ENCODE assay signal across 12 mouse cellular contexts in genomic region chr12:69645821-69646616, GRCm38 (mm10). TPM values are rescaled to one million over a fixed set of nuclear protein-coding genes. Genes with fewer than 3 reads are reported as not detected.
DNase-seq lines count a peak whose midpoint lies in the region; ATAC-seq lines count a peak whose summit lies in the region.
"Had no signal": no experiment of that assay in that cellular context is flagged by ENCODE, and none has a peak within 500 bp of the region (broad histone marks: within the 10 kb centered on the region; RNA-seq: fewer than 3 reads in every experiment).

No protein-coding gene starts in this region.

- DNase-seq in lung, postnatal 36 days, result peak; percentile 36
- DNase-seq in lung, postnatal 4 days, result no peak
- DNase-seq in urinary bladder, postnatal 36 days (ENCODE audit: low spot score in 2 of 2), result no peak
- DNase-seq: adrenal gland, postnatal 10 days; cerebellum, adult 9-10 months; midbrain, embryonic 14.5 days; thymus, postnatal 4 days had no signal

- no peaks in the 10 kb centered on the region for H3K27me3 ChIP-seq in heart, embryonic 13.5 days (replicated peaks)
- H3K27me3 ChIP-seq in heart, embryonic 11.5 days (ENCODE audit: control insufficient read depth, insufficient read depth, low read length), result no peaks in the 10 kb centered on the region
- H3K27me3 ChIP-seq in liver, embryonic 15.5 days, result no peaks in the 10 kb centered on the region
- H3K27me3 ChIP-seq in forebrain, embryonic 12.5 days, result no peaks in the 10 kb centered on the region

- peaks cover 16% of the 10 kb centered on the region for H3K4me1 ChIP-seq in heart, embryonic 13.5 days
- no peaks in the 10 kb centered on the region for H3K4me1 ChIP-seq in heart, embryonic 11.5 days (ENCODE audit: control insufficient read depth, insufficient read depth, low read length)
- H3K4me1 ChIP-seq in liver, embryonic 15.5 days (replicated peaks), result peaks cover 10% of the 10 kb centered on the region; the same call in 1 of the 2 replicates
- no peaks in the 10 kb centered on the region for H3K4me1 ChIP-seq in forebrain, embryonic 12.5 days

- peaks cover 56% of the 10 kb centered on the region for H3K36me3 ChIP-seq in heart, embryonic 13.5 days
- H3K36me3 ChIP-seq in heart, embryonic 11.5 days (ENCODE audit: control insufficient read depth, insufficient read depth, low read length), result no peaks in the 10 kb centered on the region; the same call in 1 of the 2 replicates
- H3K36me3 ChIP-seq in liver, embryonic 15.5 days (replicated peaks), result peaks cover 17% of the 10 kb centered on the region
- H3K36me3 ChIP-seq in forebrain, embryonic 12.5 days (replicated peaks), result peaks cover 19% of the 10 kb centered on the region

- H3K4me3 ChIP-seq in heart, embryonic 13.5 days, result no peak overlapping the region
- H3K4me3 ChIP-seq in heart, embryonic 11.5 days (ENCODE audit: low read depth, low read length), result no peak overlapping the region
- no peak overlapping the region for H3K4me3 ChIP-seq in liver, embryonic 15.5 days (replicated peaks)
- no peak overlapping the region for H3K4me3 ChIP-seq in forebrain, embryonic 12.5 days (replicated peaks)

- 0 out of 2 replicates have a peak overlapping the region, but pooled peaks have one; percentile 12 for H3K27ac ChIP-seq in heart, embryonic 13.5 days (replicated peaks)
- H3K27ac ChIP-seq in heart, embryonic 11.5 days (ENCODE audit: low read depth, low read length), result no peak overlapping the region
- H3K27ac ChIP-seq in liver, embryonic 15.5 days (replicated peaks), result no peak overlapping the region
- H3K27ac ChIP-seq in forebrain, embryonic 12.5 days, result no peak overlapping the region

- ATAC-seq in heart, embryonic 13.5 days (ENCODE audit: extremely low read depth, insufficient number of reproducible peaks, low FRiP score, low TSS enrichment), result no peak
- ATAC-seq in heart, embryonic 11.5 days (replicated peaks; ENCODE audit: insufficient number of reproducible peaks, low FRiP score, low TSS enrichment), result no peak
- ATAC-seq in liver, embryonic 15.5 days (ENCODE audit: insufficient read depth), result peak; percentile 64; the same call in 1 of the 2 replicates
- ATAC-seq in forebrain, embryonic 12.5 days (ENCODE audit: low FRiP score), result no peak
- ATAC-seq: forebrain, embryonic 16.5 days had no signal

- no peak overlapping the region for H3K9ac ChIP-seq in heart, embryonic 13.5 days
- no peak overlapping the region for H3K9ac ChIP-seq in heart, embryonic 11.5 days (ENCODE audit: low read depth, low read length)
- H3K9ac ChIP-seq in liver, embryonic 15.5 days, result no peak overlapping the region
- no peak overlapping the region for H3K9ac ChIP-seq in forebrain, embryonic 12.5 days

- H3K9me3 ChIP-seq in heart, embryonic 13.5 days, result no peaks in the 10 kb centered on the region
- no peaks in the 10 kb centered on the region for H3K9me3 ChIP-seq in heart, embryonic 11.5 days (replicated peaks; ENCODE audit: control insufficient read depth, low read length)
- no peaks in the 10 kb centered on the region for H3K9me3 ChIP-seq in liver, embryonic 15.5 days (replicated peaks)
- H3K9me3 ChIP-seq in forebrain, embryonic 12.5 days, result no peaks in the 10 kb centered on the region

- H3K4me2 ChIP-seq in heart, embryonic 13.5 days, result no peak overlapping the region
- no peak overlapping the region for H3K4me2 ChIP-seq in heart, embryonic 11.5 days
- no peak overlapping the region for H3K4me2 ChIP-seq in liver, embryonic 15.5 days
- no peak overlapping the region for H3K4me2 ChIP-seq in forebrain, embryonic 12.5 days

- WGBS in heart, embryonic 13.5 days, result 67% methylated on average over 8 of the region's 8 CpGs
- WGBS in heart, embryonic 11.5 days (ENCODE audit: insufficient replicate concordance), result 71% methylated on average over 8 of the region's 8 CpGs
- WGBS in liver, embryonic 15.5 days (ENCODE audit: insufficient replicate concordance), result 67% methylated on average over 8 of the region's 8 CpGs
- WGBS in forebrain, embryonic 12.5 days, result 91% methylated on average over 8 of the region's 8 CpGs

RNA-seq across cellular contexts. Expression of gene Sos2, which starts 35.6 kb away (rescaled TPM):
- polyA plus RNA-seq in heart, embryonic 13.5 days (2015; fragmentation: Nextera tagmentation; extraction: Ambion mirVana), result 5.6 and 6.5 TPM in 2 replicates
- 7.9 and 9.1 TPM in 2 replicates for polyA plus RNA-seq in heart, embryonic 11.5 days (2014; fragmentation: Nextera tagmentation; extraction: Ambion mirVana)
- 3.3 and 4.0 TPM in 2 replicates for polyA plus RNA-seq in liver, embryonic 15.5 days (2015; fragmentation: Nextera tagmentation; extraction: Ambion mirVana)
- polyA plus RNA-seq in forebrain, embryonic 12.5 days (2016; fragmentation: Nextera tagmentation; extraction: Ambion mirVana), result 8.9 and 11.0 TPM in 2 replicates
